Mouse (Mus musculus): ENCODE data around the gene Fbxl13.

Gene Fbxl13

GRCm38 (mm10) chr5:21645439-21646132 lies at the start of gene Fbxl13, which contains the start of gene Armc10:
Fbxl13 (minus strand) TSS chr5:21645634.
Armc10 (plus strand) TSS chr5:21645813.
- DNase-seq (ENCODE audit: low read depth, low spot score) = peak; percentile 91

DNA sequence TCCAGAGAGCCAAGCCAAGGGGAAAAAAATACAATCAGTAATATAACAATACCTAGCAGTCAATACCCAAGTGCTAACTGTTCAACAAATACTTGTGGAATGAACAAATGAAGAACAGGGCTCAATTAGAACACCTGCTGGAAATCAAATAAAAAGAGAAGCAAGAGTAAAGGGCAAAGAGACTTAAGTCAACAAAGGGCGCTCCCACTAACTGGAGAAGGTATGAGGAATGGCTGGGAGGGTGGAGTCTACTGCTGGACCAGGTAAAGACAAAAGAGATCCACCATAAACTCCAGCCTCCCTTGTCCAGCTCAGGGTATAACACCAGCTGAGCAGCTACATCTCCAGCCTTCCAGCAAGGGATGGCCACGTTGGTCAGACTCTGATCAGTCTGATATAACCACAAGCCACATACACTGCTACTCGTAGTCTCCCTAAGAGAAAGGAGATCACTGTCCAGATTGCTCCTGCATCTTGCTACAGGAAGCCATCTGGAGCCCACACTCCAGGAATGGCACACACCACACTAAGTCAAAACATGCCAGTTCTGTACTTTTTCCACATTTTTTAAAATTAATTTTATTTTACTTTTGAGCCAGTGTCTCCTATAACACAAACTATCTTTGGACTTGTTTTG lies 49.5 kb upstream of the Fbxl13 start:
- DNase-seq (ENCODE audit: low read depth, low spot score) = no peak

GRCm38 (mm10) chr5:21693372-21693870 lies 48.0 kb upstream of the Fbxl13 start:
- DNase-seq (ENCODE audit: low read depth, low spot score) = no peak

- no peak for DNase-seq (ENCODE audit: low read depth, low spot score)
Observed at GRCm38 (mm10) chr5:21692230-21692629, 46.8 kb upstream of the Fbxl13 start.

DNA sequence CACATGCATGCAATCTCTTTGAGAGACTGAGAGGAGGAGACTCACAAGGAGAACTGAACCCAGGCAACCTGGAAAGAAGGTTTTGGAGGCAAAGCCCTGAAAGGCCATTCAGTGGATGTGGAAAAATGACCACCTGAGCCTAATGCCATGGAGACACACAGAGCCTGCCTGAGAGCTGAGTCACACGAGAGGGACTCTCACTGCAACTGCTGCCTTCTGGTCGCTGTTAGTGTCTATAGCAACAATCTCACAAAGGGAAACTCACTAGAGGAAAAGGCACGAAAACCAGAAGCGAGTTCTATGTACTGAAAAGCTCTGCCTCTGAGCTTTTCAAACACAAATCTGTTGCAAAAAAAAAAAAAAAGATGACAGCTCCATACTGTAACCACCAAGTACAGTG lies 41.6 kb upstream of the Fbxl13 start:
- no peak for DNase-seq (ENCODE audit: low read depth, low spot score)

GRCm38 (mm10) chr5:21685001-21685400 lies 39.6 kb upstream of the Fbxl13 start:
- DNase-seq (ENCODE audit: low read depth, low spot score) = no peak

GRCm38 (mm10) chr5:21683811-21684210 lies 38.4 kb upstream of the Fbxl13 start:
- no peak for DNase-seq (ENCODE audit: low read depth, low spot score)

DNA sequence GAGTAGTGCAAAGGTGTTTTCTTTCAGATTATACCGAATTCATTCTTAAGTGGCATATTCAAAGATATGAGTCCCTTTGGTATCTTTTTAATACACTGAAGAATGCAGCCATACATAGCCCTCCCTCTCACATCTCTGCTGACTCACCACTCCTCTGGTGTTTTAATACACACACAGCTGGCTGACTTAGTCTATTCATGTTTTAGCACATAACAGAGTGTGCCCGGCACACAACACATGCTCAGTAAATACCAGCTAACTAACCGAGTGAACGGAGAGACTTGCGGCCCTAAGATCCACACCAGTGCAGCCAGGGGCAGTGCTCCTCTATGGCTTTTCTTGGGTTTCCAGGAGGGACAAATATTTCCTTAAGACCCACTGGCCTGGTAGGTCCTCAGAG lies 35.5 kb upstream of the Fbxl13 start:
- DNase-seq (ENCODE audit: low read depth, low spot score) = no peak

- DNase-seq (ENCODE audit: low read depth, low spot score) = no peak
Observed at GRCm38 (mm10) chr5:21680029-21680428, 34.6 kb upstream of the Fbxl13 start.

DNA sequence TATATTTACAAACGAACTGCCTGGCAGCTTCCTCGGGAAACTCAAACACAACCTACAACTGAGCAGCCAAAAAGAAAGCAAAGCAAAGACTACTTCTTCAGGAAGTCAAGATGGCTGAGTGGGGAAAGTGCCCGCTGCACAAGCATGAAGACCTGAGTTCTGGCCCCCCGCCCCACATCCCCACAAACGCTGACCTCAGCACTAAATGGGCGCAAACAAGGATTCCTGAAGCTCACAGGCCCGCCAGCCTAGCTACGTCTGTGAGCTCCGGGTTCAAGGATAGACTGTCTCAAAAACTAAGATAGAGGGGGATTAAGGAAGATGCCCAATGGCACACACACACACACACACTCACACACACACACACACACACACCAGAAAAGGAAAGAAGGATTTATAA lies 32.9 kb upstream of the Fbxl13 start:
- no peak for DNase-seq (ENCODE audit: low read depth, low spot score)

DNA sequence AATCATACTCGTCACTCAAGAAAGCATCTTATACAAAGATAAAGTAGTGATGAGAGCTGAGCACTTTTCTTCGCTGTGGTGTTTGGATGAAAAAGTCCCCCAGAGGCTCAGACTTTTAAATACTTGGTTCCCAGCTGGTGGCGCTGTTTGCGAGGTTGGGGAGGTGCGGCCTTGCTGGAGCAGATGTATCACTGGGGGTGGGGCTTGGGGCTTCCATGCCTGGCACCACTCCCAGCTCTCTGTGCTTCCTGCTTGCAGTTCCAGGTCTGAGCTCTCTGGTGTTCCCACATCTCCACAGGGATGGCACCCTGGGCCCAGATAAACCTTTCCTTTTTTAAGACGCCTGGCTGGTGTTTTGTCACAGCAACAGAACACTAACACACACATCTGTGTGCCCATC lies 32.5 kb upstream of the Fbxl13 start:
- DNase-seq (ENCODE audit: low read depth, low spot score) = no peak

- no peak for DNase-seq (ENCODE audit: low read depth, low spot score)
Observed at GRCm38 (mm10) chr5:21675494-21675893, 30.1 kb upstream of the Fbxl13 start.

- no peak for DNase-seq (ENCODE audit: low read depth, low spot score)
Observed at GRCm38 (mm10) chr5:21675019-21675418, 29.6 kb upstream of the Fbxl13 start.

- DNase-seq (ENCODE audit: low read depth, low spot score) = no peak
Observed at GRCm38 (mm10) chr5:21673742-21674141, 28.3 kb upstream of the Fbxl13 start.

GRCm38 (mm10) chr5:21672812-21673635 lies 27.6 kb upstream of the Fbxl13 start:
- DNase-seq (ENCODE audit: low read depth, low spot score) = no peak

DNA sequence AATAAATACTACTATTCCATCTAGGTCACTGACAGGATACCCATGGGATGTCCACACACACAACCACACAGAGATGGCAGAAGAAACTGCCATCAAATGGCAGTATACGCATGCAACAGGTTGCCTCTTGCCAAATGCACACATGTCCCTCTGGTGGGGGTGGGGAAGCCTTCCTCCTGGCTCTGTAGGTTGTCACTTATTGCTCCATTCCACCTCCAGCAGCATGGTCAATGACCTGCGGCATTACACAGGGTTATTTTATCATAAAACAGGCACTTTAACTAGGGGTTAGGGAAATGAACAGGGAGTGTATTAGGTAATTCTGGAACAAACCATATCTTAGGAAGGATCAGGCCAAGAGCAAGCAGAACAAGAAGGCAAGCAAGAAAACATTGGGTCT lies 23.9 kb upstream of the Fbxl13 start:
- no peak for DNase-seq (ENCODE audit: low read depth, low spot score)

DNA sequence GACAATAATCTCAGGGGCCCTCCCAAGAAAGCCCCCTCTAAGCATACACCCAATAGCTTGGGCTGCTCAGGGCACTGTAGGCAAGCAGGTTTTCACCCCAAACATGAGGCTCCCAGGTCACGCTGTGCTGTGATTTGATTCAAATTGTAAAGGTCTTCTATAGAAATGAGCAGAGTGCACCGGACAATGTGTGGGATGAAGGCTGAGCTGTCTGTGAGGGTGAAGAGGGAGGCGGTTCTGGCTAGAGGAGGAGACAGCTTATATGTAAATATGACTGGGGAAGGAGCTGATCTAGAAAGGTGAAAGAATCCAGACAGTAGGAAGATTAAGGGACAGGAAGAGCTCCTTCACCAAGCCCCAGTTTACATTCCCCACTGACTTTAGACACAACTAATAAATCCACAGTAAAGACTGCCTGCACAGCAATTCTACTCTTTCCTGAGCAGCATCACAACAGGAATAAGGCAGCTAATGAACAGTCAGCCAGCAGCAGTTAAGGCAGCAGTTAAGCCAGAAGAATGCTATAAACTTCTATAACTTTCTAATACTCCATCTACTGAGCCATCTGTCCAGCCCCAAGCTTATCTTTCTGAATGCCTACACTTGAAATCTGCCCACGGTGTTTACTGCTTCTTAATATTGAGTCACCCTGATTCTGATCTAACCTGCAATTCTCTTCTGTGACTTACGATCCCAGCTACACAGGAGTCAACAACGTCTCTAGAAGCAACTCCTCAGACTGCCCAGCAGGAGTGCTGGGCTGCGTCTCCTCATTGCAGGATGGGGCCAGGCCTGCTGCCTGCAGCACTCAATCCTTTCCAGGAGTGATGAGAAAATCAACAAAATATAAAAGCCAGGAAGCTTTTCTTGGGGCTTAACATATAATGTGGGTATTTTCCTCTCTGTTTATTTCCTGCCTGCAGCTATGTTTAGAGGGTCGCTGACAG lies 22.0 kb upstream of the Fbxl13 start:
- DNase-seq (ENCODE audit: low read depth, low spot score) = no peak

DNA sequence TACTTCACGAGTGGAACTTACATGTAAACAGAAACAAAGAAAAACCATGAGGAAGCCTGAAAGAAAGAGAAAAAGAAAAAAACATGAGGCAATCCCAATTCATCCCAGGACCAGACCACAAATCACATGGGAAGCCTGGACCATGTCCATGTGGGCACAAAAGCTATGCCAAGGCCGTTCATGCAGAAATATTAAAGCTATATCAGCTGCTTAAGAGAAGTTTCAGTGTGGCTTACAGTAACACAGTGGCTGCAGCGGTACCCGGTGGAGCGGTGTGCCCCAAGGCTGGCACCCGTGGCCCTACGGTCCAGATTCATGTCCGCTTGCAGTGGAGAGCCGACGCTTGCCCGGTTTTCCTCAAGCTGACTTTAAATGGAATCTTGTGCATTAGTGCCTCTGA lies 17.6 kb upstream of the Fbxl13 start:
- no peak for DNase-seq (ENCODE audit: low read depth, low spot score)

DNA sequence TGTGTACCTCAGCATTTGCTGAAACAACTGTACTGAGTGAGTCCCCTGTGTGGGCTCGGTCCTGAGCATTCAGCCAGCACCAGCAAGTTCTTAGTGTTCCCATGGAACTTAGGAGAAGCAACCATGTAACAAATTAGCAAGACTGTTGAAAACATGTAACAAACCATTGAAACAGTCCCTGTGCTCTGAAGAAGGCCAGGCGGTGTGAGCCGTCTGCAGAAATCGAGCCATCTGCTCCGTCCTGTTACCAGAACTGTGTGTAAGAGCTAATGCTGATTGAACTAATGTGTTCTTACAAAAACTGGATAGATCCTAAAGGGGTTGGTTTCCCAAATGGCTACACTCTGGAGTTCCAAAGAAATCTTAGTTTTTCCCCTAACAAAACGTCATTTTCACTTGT lies 15.4 kb upstream of the Fbxl13 start:
- DNase-seq (ENCODE audit: low read depth, low spot score) = no peak

GRCm38 (mm10) chr5:21658623-21659395 lies 13.4 kb upstream of the Fbxl13 start:
- peak; percentile 70 for DNase-seq (ENCODE audit: low read depth, low spot score)

All from A20 (cell line).